Mouse (Mus musculus) heart, embryonic 10.5 days (tissue): ENCODE measurements around the gene Bpgm. TPM values are rescaled to one million over a fixed set of nuclear protein-coding genes. Genes with fewer than 3 reads are reported as not detected.

Experiments
- DNase-seq: peaks from one replicate; pipeline ENCODE4 v3.0.0-alpha.2; 2017; ENCODE audit warnings: low spot score
- H3K27ac ChIP-seq: fragments of 300-500 bp; sonication (generic); 2 replicates; pipeline ENCODE4 v1.5.1; 2016; ENCODE audit warnings: mild to moderate bottlenecking
- H3K27me3 ChIP-seq: fragments of 300-500 bp; sonication (generic); 2 replicates; pipeline ENCODE4 v1.6.1; 2016; ENCODE audit warnings: mild to moderate bottlenecking; ENCODE audit not compliant: poor library complexity, insufficient read depth, severe bottlenecking
- H3K36me3 ChIP-seq: fragments of 300-500 bp; sonication (generic); 2 replicates; pipeline ENCODE4 v1.6.1; 2016; ENCODE audit warnings: mild to moderate bottlenecking, moderate library complexity
- H3K4me1 ChIP-seq: fragments of 300-500 bp; sonication (generic); 2 replicates; pipeline ENCODE4 v1.6.1; 2016; ENCODE audit warnings: mild to moderate bottlenecking
- H3K4me3 ChIP-seq: fragments of 300-500 bp; sonication (generic); 2 replicates; pipeline ENCODE4 v1.5.1; 2016; ENCODE audit warnings: mild to moderate bottlenecking, moderate library complexity
- H3K9me3 ChIP-seq: fragments of 300-500 bp; sonication (generic); 2 replicates; pipeline ENCODE4 v1.6.1; 2016; ENCODE audit warnings: mild to moderate bottlenecking, moderate library complexity
- whole genome bisulfite sequencing: fragments of 180-500 bp; shearing (Covaris S2); methylation state at CpG from one replicate; pipeline ENCODE4 v1.1.7; 2016; 5-methylcytosine and 5-hydroxymethylcytosine counted together
- polyA plus RNA-seq: library from polyadenylated mRNA; unstranded; fragments of >200 nt; fragmentation: Nextera tagmentation; extraction: Ambion mirVana; gene quantifications from 2 replicates; pipeline ENCODE4 v1.2.1, GENCODE M21; 2016

Bpgm gene
- polyA plus RNA-seq, 1 experiment from 2014 or later: 54.3 TPM

- 78% methylated on average over 10 of the region's 10 CpGs for WGBS
- peaks cover 19% of the 10 kb centered on the region for H3K4me1 ChIP-seq
- H3K27me3 ChIP-seq: no peaks in the 10 kb centered on the region
- no peaks in the 10 kb centered on the region for H3K9me3 ChIP-seq
- H3K27ac ChIP-seq: no peak overlapping the region
- no peaks in the 10 kb centered on the region for H3K36me3 ChIP-seq
- H3K4me3 ChIP-seq: no peak overlapping the region
- no peak for DNase-seq
Observed at GRCm38 (mm10) chr6:34545286-34545685, 69.3 kb downstream of the Bpgm start.

GRCm38 (mm10) chr6:34548406-34548990 is 72.5 kb downstream of the Bpgm start:
- H3K27ac ChIP-seq: peak overlapping the region; percentile 62; the same call in 1 of the 2 replicates
- no peak for DNase-seq

GRCm38 (mm10) chr6:34549017-34549416 is 73.0 kb downstream of the Bpgm start:
- Histone ChIP-seq H3K4me1 (peaks cover 9% of the 10 kb centered on the region), H3K27ac (0 out of 2 replicates have a peak overlapping the region, but pooled peaks have one; percentile 62), H3K27me3 (no peaks in the 10 kb centered on the region), H3K36me3 (no peaks in the 10 kb centered on the region), H3K4me3 (no peak overlapping the region), H3K9me3 (no peaks in the 10 kb centered on the region)
- DNase-seq: no peak
- WGBS: 31% methylated on average over 2 of the region's 2 CpGs

More at GRCm38 (mm10) chr6:34548406-34548990, 72.5 kb downstream of the Bpgm start:
- H3K9me3 ChIP-seq: no peaks in the 10 kb centered on the region
- H3K4me1 ChIP-seq: peaks cover 14% of the 10 kb centered on the region
- no peaks in the 10 kb centered on the region for H3K36me3 ChIP-seq
- 52% methylated on average over 13 of the region's 13 CpGs for WGBS
- no peaks in the 10 kb centered on the region for H3K27me3 ChIP-seq
- no peak overlapping the region for H3K4me3 ChIP-seq

- Histone ChIP-seq H3K9me3 (no peaks in the 10 kb centered on the region), H3K4me3 (no peak overlapping the region), H3K27me3 (no peaks in the 10 kb centered on the region), H3K4me1 (peaks cover 9% of the 10 kb centered on the region), H3K27ac (no peak overlapping the region), H3K36me3 (no peaks in the 10 kb centered on the region)
- 84% methylated on average over 4 of the region's 4 CpGs for WGBS
- no peak for DNase-seq
Observed at GRCm38 (mm10) chr6:34552489-34553157, 76.6 kb downstream of the Bpgm start.

GRCm38 (mm10) chr6:34554291-34554997 is 78.4 kb downstream of the Bpgm start:
- no peaks in the 10 kb centered on the region for H3K9me3 ChIP-seq
- no peak overlapping the region for H3K27ac ChIP-seq
- 70% methylated on average over 9 of the region's 9 CpGs for WGBS
- peaks cover 4% of the 10 kb centered on the region; the same call in 1 of the 2 replicates for H3K4me1 ChIP-seq
- no peaks in the 10 kb centered on the region for H3K36me3 ChIP-seq
- no peaks in the 10 kb centered on the region for H3K27me3 ChIP-seq
- H3K4me3 ChIP-seq: no peak overlapping the region
- no peak for DNase-seq

Other genes starting within 250 kb of the Bpgm start
- gene Akr1b3, start 158.7 kb upstream of the Bpgm start, polyA plus RNA-seq: 232 and 247 TPM in 2 replicates
- gene Akr1b8, start 122.1 kb upstream of the Bpgm start, polyA plus RNA-seq: 21.1 and 23.1 TPM in 2 replicates
- gene Akr1b10, start 92.0 kb upstream of the Bpgm start, polyA plus RNA-seq: 44.8 and 61.8 TPM in 2 replicates
- gene Akr1b7, start 63.9 kb upstream of the Bpgm start, polyA plus RNA-seq: 0.57 TPM in 1 of 2 replicates, not detected in the other
- 123 and 189 TPM in 2 replicates for gene Cald1, start 122.3 kb downstream of the Bpgm start, polyA plus RNA-seq